Mouse (Mus musculus) heart, postnatal 4 days (tissue): ENCODE measurements around the gene Rabepk. TPM values are rescaled to one million over a fixed set of nuclear protein-coding genes. Genes with fewer than 3 reads are reported as not detected.
"Not testable (repeated sequence)": the region's sequence is repeated elsewhere in the genome, so short reads cannot be mapped to it uniquely, and the experiment has no call there.

Experiments used
- DNase-seq: peaks from one replicate; pipeline ENCODE4 v3.0.0; 2021
- total RNA-seq, 2 experiments: library from RNA; stranded (reverse); gene quantifications; 2 replicates each; pipeline ENCODE4 v1.2.3; 2021

Rabepk gene
- total RNA-seq, 2 experiments from 2014 or later: 16.2 to 18.4 TPM

GRCm38 (mm10) chr2:34804172-34804571 is 4.5 kb upstream of the Rabepk start:
- DNase-seq: no peak

- no peak for DNase-seq
Measured at GRCm38 (mm10) chr2:34803746-34804145, 4.0 kb upstream of the Rabepk start.

GRCm38 (mm10) chr2:34802565-34803245 is 3.0 kb upstream of the Rabepk start:
- DNase-seq: peak; percentile 66

- DNase-seq: peak; percentile 97
Measured at GRCm38 (mm10) chr2:34801516-34802482, 2.1 kb upstream of the Rabepk start.

GRCm38 (mm10) chr2:34800371-34800770 is 659 bp upstream of the Rabepk start:
- no peak for DNase-seq

GRCm38 (mm10) chr2:34795426-34795825 is 4.3 kb downstream of the Rabepk start:
- DNase-seq: no peak

- DNase-seq: no peak
Measured at GRCm38 (mm10) chr2:34794511-34794910, 5.2 kb downstream of the Rabepk start.

- not testable (repeated sequence) for DNase-seq
Measured at GRCm38 (mm10) chr2:34792543-34792942, 7.2 kb downstream of the Rabepk start.

- DNase-seq: no peak
Measured at GRCm38 (mm10) chr2:34790282-34790681, 9.4 kb downstream of the Rabepk start.

GRCm38 (mm10) chr2:34784085-34784484 is 15.6 kb downstream of the Rabepk start:
- peak; percentile 57 for DNase-seq

GRCm38 (mm10) chr2:34783064-34784020 is 16.4 kb downstream of the Rabepk start:
- peak; percentile 17 for DNase-seq

- no peak for DNase-seq
Measured at GRCm38 (mm10) chr2:34777237-34777868, 22.4 kb downstream of the Rabepk start.

- no peak for DNase-seq
Measured at GRCm38 (mm10) chr2:34774493-34774892, 25.2 kb downstream of the Rabepk start.

GRCm38 (mm10) chr2:34773673-34774072 is 26.0 kb downstream of the Rabepk start:
- no peak for DNase-seq

GRCm38 (mm10) chr2:34772252-34773235 is 27.2 kb downstream of the Rabepk start:
- peak; percentile 55 for DNase-seq

GRCm38 (mm10) chr2:34771368-34772226 is 28.1 kb downstream of the Rabepk start, which contains the start of gene Hspa5:
TSS of gene Hspa5 (plus strand) at chr2:34771970.
- peak; percentile 99 for DNase-seq

GRCm38 (mm10) chr2:34770951-34771350 is 28.8 kb downstream of the Rabepk start:
- DNase-seq: no peak

GRCm38 (mm10) chr2:34770049-34770448 is 29.7 kb downstream of the Rabepk start:
- no peak for DNase-seq

- no peak for DNase-seq
Measured at GRCm38 (mm10) chr2:34764801-34765200, 34.9 kb downstream of the Rabepk start.
